Mouse (Mus musculus) testis, adult 2 months (tissue): ENCODE results near the gene Hectd4. TPM values are rescaled to one million over a fixed set of nuclear protein-coding genes. Genes with fewer than 3 reads are reported as not detected.
"Not testable (repeated sequence)": the region's sequence is repeated elsewhere in the genome, so short reads cannot be mapped to it uniquely, and the experiment has no call there.

Source experiments
- H3K27ac ChIP-seq: fragments of 200-500 bp; 2 replicates; pipeline ENCODE4 v1.5.1; 2012; ENCODE audit warnings: low read depth, low read length; ENCODE audit not compliant: control insufficient read depth, insufficient read depth
- H3K27me3 ChIP-seq: fragments of 200-500 bp; 2 replicates; pipeline ENCODE4 v1.6.1; 2012; ENCODE audit warnings: mild to moderate bottlenecking, low read length, moderate library complexity; ENCODE audit not compliant: control insufficient read depth, insufficient read depth
- H3K36me3 ChIP-seq: fragments of 200-500 bp; 2 replicates; pipeline ENCODE4 v1.6.1; 2012; ENCODE audit warnings: mild to moderate bottlenecking, low read length; ENCODE audit not compliant: control insufficient read depth, insufficient read depth
- H3K4me1 ChIP-seq: fragments of 200-500 bp; 2 replicates; pipeline ENCODE4 v1.6.1; 2012; ENCODE audit warnings: low read length; ENCODE audit not compliant: control insufficient read depth, insufficient read depth
- H3K4me3 ChIP-seq: fragments of 200-500 bp; 2 replicates; pipeline ENCODE4 v1.5.1; 2012; ENCODE audit warnings: low read depth, mild to moderate bottlenecking, low read length, moderate library complexity, mixed read lengths; ENCODE audit not compliant: control insufficient read depth
- CTCF ChIP-seq: fragments of 200-500 bp; IDR thresholded peaks from 2 replicates; pipeline ENCODE4 v1.5.1; 2012; ENCODE audit warnings: low read depth, mild to moderate bottlenecking, inconsistent platforms, low read length, moderate library complexity; ENCODE audit not compliant: control insufficient read depth, insufficient read depth, insufficient replicate concordance
- POLR2A ChIP-seq: fragments of 200-500 bp; IDR thresholded peaks from 2 replicates; pipeline ENCODE4 v1.6.1; 2012; ENCODE audit warnings: low read depth, mild to moderate bottlenecking, inconsistent platforms, low read length, moderate library complexity; ENCODE audit not compliant: control insufficient read depth
- polyA plus RNA-seq: library from polyadenylated mRNA; depleted of rRNA; stranded (reverse); fragments of >200 nt; gene quantifications from 2 replicates; pipeline ENCODE4 v1.2.3, GENCODE M21; 2012

Gene Hectd4
- polyA plus RNA-seq, 1 experiment, result 41.8 TPM

DNA sequence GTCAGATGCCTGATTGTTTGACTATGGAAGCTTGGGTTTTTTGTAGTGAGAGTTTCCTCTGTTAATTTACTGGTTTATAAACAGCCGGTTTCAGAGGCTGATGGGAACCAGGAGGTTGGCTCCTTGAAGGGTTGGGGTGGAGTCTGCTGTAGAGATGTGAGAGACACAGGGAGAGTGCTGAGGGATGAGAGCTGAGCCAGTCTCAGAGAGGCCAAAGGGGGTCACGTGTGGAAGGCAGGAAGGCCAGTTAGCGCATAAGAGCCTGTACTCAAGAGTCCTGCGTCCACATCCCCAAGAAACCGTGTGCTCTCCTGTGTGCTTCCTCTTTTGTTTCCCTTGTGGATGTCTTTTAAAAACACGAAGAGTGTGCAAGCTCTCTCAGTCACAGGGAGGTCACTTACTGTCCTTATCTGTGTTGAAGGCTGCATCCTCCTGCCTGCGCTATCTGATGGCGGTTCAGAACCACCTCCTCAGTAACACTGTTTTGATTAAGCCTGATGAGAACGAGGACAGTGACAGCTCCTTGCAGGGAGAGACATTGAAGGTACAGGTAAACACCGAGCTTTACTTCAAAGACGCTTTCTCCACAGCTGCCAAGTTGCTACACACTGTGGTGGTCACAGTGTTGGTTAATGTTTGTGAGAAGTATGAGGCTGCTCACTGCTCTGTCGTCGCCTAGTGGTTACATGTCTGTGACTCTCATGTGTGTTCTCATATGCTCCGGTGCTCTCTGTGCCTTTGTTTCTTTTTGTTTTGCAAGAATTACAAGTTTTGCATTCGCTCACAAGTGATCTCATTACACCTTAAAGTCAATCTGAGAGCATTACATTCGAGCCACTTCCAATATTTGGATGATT lies 72.5 kb downstream of the Hectd4 start:
- H3K27ac ChIP-seq, result no peak overlapping the region
- no peaks in the 10 kb centered on the region for H3K27me3 ChIP-seq
- H3K4me1 ChIP-seq, result no peaks in the 10 kb centered on the region
- H3K4me3 ChIP-seq, result no peak overlapping the region
- H3K36me3 ChIP-seq, result peaks cover 1% of the 10 kb centered on the region; the same call in 1 of the 2 replicates
- no peak for TF ChIP-seq POLR2A
- no peak for TF ChIP-seq CTCF

DNA sequence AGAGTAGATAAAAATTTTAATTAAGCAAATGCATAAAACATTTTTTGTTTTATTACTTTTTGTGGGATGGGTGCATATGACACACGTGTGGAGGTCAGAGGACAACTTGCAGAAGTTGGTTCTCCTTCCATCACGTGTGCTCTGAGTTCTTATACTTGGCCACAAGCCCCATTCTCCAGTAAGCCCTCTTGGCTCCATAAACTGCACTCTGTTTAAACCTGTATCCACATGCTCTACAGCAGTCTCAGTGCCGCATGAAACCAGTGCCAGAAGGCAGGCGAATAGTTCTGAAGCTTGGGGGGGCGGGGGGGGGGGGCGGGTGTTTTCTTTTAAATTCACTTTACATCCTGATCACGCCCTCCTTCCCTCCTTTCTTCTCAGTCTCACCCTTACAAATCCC lies 85.0 kb downstream of the Hectd4 start:
- Histone ChIP-seq H3K4me3 (no peak overlapping the region), H3K36me3 (peaks cover 7% of the 10 kb centered on the region), H3K4me1 (no peaks in the 10 kb centered on the region), H3K27ac (no peak overlapping the region), H3K27me3 (no peaks in the 10 kb centered on the region)
- no peak for TF ChIP-seq CTCF
- no peak for TF ChIP-seq POLR2A

DNA sequence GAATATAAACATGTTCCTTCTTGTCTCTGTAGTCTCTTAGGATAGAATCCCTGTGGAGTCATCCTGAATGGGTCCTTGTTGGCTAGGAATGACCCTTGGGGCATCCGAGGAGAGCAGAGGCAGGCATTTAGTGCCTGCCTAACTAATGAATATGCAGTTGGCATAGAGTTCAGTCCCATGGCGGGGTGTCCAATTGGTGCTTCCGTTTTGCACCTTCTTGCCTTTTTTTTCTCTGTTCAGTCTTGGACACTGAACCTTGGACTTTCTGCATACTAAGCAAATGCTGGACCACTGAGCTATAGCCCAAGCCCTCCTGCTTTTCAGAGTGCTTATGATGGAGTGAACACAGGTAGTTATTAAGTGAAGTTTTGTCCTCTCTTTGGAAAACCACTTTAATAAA lies 87.6 kb downstream of the Hectd4 start:
- no peaks in the 10 kb centered on the region for H3K4me1 ChIP-seq
- H3K4me3 ChIP-seq, result no peak overlapping the region
- H3K36me3 ChIP-seq, result peaks cover 7% of the 10 kb centered on the region
- H3K27ac ChIP-seq, result no peak overlapping the region
- TF ChIP-seq CTCF, result no peak
- no peak for TF ChIP-seq POLR2A
- H3K27me3 ChIP-seq, result no peaks in the 10 kb centered on the region

DNA sequence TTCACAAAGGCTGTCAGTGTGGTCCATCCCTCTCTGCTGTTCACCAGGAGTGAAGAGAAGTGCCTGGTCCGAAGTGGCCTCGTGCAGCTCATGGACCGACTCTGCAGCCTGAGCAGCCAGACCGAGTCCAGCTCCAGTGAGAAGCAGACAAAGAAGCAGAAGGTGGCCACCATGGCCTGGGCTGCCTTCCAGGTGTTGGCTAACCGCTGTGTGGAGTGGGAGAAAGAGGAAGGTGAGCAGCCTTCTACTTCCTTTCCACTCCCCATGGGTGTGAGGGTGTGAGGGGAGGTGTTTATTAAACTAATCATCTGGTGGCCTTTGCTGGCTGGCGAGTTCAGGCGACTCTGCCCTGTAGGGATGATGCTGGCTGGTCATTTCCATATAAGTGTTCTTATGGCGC lies 91.6 kb downstream of the Hectd4 start:
- Histone ChIP-seq H3K4me1 (no peaks in the 10 kb centered on the region), H3K36me3 (peaks cover 6% of the 10 kb centered on the region), H3K27me3 (no peaks in the 10 kb centered on the region), H3K27ac (no peak overlapping the region), H3K4me3 (no peak overlapping the region)
- TF ChIP-seq POLR2A (no peak), CTCF (no peak)

DNA sequence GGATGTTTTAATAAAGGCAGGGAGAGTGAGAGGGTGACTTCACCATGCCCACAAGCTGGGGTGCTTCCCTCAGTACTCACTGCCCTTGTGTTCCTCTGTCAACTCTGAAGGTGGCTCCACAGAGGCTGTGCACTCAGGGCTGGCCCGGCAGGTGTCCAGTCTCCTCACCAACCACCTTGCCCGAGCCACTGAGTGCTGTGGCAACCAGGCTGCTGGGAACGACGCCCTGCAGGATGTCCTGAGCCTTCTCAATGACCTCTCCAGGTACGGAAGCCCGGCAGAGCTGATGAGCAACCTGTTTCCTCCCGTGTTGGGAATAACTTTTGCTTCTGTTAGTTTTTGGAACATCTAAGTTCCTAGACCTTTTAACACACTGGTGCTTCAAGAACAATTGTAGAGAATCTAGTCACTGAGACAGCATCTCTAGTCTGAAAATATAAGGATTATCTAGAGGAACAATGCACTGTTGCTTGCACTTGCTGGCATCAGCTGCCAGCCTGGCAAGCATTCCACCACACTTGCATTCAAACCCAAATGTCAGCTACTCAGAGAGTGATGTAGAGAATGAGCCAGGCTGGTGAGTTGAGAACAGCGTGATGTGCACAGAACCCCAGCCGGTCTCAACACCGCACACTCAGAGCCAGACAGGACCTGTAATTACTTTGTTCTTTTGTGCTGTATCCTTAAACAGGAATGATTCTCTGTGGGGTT lies 93.9 kb downstream of the Hectd4 start:
- Histone ChIP-seq H3K27ac (no peak overlapping the region), H3K4me1 (no peaks in the 10 kb centered on the region), H3K27me3 (no peaks in the 10 kb centered on the region), H3K4me3 (no peak overlapping the region), H3K36me3 (peaks cover 6% of the 10 kb centered on the region)
- TF ChIP-seq POLR2A (no peak), CTCF (no peak)

DNA sequence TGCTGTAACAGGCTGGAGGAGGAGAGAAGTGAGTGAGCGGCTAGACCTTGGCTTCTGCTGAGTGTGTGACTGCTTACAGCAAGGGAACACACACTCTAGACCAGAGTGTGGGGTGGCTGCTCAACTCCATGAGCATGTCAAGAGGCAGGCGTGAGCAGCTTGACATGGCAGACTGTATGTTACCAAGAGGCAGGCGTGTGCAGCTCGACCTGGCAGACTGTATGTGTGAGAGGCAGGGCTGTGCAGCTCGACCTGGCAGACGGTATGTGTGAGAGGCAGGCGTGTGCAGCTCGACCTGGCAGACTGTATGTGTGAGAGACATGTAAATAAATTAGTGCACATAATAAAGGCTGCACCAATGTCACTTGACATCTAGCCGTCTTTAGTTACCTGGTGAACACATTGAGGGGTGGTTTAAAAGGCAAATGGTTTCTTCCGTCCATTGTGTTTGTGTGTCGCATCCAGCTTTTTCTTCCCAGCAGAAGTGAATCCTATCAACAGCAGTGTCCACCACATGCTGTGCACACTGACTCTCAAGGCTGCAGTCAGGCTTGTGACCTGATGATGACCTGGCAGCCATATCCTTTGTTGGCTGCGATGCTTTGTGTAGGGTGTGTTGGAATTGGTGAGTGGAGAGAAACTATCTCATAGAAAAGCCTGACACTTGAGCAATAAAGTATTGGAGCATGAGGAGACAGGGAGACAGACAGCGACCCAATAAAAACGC lies 106.2 kb downstream of the Hectd4 start:
- TF ChIP-seq CTCF (no peak), POLR2A (no peak)
- Histone ChIP-seq H3K27me3 (no peaks in the 10 kb centered on the region), H3K36me3 (peaks cover 3% of the 10 kb centered on the region), H3K4me1 (no peaks in the 10 kb centered on the region), H3K4me3 (no peak overlapping the region), H3K27ac (no peak overlapping the region)

DNA sequence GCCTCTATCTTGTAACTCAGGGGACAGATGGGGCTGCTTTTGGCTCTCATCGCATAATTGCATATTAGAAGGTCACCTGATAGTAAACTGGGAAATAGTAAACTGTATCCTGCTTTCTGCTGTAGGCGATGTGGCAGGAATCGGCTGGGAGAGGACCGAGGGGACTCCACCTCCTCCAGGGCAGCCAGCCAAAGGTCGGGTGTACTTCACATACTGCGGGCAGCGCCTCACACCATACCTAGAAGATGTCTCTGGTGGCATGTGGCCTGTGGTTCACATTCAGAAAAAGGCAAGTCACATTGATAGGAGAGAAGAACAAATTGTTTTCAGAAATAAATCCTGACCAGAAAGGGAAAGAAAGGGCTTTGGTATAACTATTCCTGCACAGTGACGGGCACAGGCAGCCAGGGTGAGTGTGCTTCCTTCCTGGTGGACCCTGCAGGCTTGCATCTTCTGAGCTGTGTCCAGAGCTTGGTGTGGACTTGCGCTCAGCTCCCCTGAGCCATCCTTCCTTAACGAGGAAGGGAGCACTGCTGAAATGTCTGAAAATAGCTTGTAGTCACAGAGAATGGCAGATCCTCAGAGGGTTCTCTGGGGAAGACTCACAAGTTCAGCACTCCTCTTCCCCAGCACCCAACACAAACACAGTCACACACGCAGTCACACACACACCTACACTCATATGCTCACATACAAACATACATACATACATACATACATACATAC lies 109.5 kb downstream of the Hectd4 start:
- H3K27ac ChIP-seq, result no peak overlapping the region; the same call in 1 of the 2 replicates
- TF ChIP-seq CTCF (no peak), POLR2A (no peak)
- H3K27me3 ChIP-seq, result no peaks in the 10 kb centered on the region
- H3K4me1 ChIP-seq, result no peaks in the 10 kb centered on the region
- peaks cover 6% of the 10 kb centered on the region for H3K36me3 ChIP-seq
- no peak overlapping the region for H3K4me3 ChIP-seq

DNA sequence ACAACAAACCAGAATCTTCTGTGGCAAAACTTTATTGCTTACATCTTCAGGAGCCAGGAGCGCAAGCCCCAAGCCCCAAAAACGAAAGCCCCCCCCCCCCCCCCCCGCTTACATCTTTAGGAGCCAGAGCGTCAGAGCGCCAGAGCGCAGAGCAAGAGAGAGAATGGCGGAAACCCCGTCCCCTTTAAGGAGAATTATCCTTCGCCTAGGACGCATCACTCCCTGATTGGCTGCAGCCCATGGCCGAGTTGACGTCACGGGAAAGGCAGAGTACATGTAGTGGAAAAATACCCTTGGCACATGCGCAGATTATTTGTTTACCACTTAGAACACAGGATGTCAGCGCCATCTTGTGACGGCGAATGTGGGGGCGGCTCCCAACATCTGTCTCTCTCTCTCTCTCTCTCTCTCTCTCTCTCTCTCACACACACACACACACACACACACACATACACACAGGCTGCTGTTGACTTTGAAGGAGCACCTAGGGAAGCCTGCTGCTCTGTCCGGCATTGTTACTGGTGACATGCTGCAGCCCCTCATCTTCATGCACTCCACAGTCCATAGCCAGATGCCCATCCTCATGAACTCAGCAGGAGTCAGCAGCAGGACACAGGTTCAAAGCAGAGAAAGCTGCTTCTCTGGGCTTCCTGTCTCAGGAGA lies 110.3 kb downstream of the Hectd4 start:
- not testable (repeated sequence) for H3K27ac ChIP-seq, H3K4me1 ChIP-seq, H3K27me3 ChIP-seq, H3K36me3 ChIP-seq, H3K4me3 ChIP-seq
